Mouse (Mus musculus) kidney, embryonic 16.5 days (tissue): Measurements from ENCODE around the gene Gdap1l1. TPM values are rescaled to one million over a fixed set of nuclear protein-coding genes. Genes with fewer than 3 reads are reported as not detected.

Experiments used
- ATAC-seq: fragments of 200-750 bp; cut with Nextera tagmentation; 2 replicates; pipeline ENCODE4 v1.8.0; 2017; ENCODE audit warnings: moderate TSS enrichment; ENCODE audit not compliant: low FRiP score, low TSS enrichment
- H3K27ac ChIP-seq: fragments of 300-500 bp; sonication (generic); 2 replicates; pipeline ENCODE4 v1.5.1; 2014; ENCODE audit warnings: low read length
- H3K27me3 ChIP-seq: fragments of 300-500 bp; sonication (generic); 2 replicates; pipeline ENCODE4 v1.6.1; 2014; ENCODE audit warnings: low read length, control low read depth, mixed read lengths; ENCODE audit not compliant: insufficient read depth
- H3K36me3 ChIP-seq: fragments of 300-500 bp; sonication (generic); 2 replicates; pipeline ENCODE4 v1.6.1; 2014; ENCODE audit warnings: low read length, control low read depth, mixed read lengths; ENCODE audit not compliant: insufficient read depth
- H3K4me1 ChIP-seq: fragments of 300-500 bp; sonication (generic); 2 replicates; pipeline ENCODE4 v1.6.1; 2014; ENCODE audit warnings: low read length, control low read depth, mixed read lengths; ENCODE audit not compliant: insufficient read depth
- H3K4me2 ChIP-seq: fragments of 300-500 bp; sonication (generic); replicated peaks from 2 replicates; pipeline ENCODE4 v1.6.1; 2014; ENCODE audit warnings: low read depth, low read length
- H3K4me3 ChIP-seq: fragments of 300-500 bp; sonication (generic); 2 replicates; pipeline ENCODE4 v1.5.1; 2014; ENCODE audit warnings: mild to moderate bottlenecking, low read length
- H3K9ac ChIP-seq: fragments of 300-500 bp; sonication (generic); replicated peaks from 2 replicates; pipeline ENCODE4 v1.6.1; 2014; ENCODE audit warnings: low read length
- H3K9me3 ChIP-seq: fragments of 300-500 bp; sonication (generic); 2 replicates; pipeline ENCODE4 v1.6.1; 2016; ENCODE audit warnings: low read length, control low read depth
- WGBS: fragments of 180-500 bp; shearing (Covaris S2); extraction: QIAGEN DNeasy Blood & Tissue Kit; methylation state at CpG from one replicate; pipeline ENCODE4 v1.1.7; 2014; 5-methylcytosine and 5-hydroxymethylcytosine counted together
- polyA plus RNA-seq: library from polyadenylated mRNA; unstranded; fragments of >200 nt; fragmentation: Nextera tagmentation; extraction: Ambion mirVana; gene quantifications from 2 replicates; pipeline ENCODE4 v1.2.1, GENCODE M21; 2015

Gene Gdap1l1
- polyA plus RNA-seq, 1 experiment from 2014 or later: 0.91 TPM

DNA sequence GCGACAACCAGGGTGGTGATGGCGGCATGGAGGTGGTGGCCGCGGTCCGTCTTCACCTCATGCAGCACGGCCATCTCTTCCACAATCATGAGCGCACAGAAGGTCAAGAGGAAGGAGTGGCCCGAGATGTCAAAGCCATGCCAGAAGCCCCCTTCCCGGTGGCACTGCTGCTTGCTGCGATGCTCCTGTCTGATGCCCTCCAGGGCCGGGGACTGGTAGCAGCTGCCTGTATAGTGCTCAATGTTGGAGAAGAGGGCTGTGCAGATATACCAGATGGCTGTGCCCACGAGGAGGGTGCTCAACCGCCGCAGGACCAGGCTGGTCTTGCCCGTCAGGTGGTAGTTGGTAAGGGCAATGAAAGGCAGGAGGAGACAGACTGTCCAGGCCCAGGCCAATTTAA lies 31.4 kb downstream of the Gdap1l1 start:
- ATAC-seq: no peak
- 94% methylated on average over 14 of the region's 15 CpGs for WGBS
- no peak overlapping the region for H3K27ac ChIP-seq

DNA sequence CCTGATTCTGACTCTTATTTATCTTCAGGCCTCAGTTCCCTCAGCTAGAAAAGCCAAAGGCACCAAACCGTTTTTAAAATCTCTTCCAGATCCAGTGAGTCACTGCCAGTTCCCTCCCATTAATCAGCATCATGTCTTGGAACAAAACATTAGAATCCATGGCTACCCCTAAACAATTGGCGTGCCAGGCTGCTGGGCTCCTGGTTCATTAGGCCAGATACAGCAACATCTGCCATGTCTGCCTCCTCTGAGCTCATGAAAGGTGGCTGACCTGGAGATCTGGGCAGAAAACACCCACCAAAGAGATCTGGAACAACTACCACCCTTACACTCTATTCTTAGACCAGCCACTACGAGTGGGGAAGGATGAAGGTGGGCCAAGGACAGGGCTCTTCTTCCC lies 32.9 kb downstream of the Gdap1l1 start:
- H3K36me3 ChIP-seq: peaks cover 19% of the 10 kb centered on the region
- H3K27me3 ChIP-seq: no peaks in the 10 kb centered on the region
- H3K4me2 ChIP-seq: peak overlapping the region; percentile 84; the same call in 1 of the 2 replicates
- H3K4me3 ChIP-seq: no peak overlapping the region
- 82% methylated on average over 3 of the region's 3 CpGs for WGBS
- H3K9me3 ChIP-seq: no peaks in the 10 kb centered on the region
- no peak overlapping the region for H3K27ac ChIP-seq
- H3K9ac ChIP-seq: no peak overlapping the region
- ATAC-seq: no peak
- H3K4me1 ChIP-seq: peaks cover 7% of the 10 kb centered on the region

More for the DNA sequence above, 31.4 kb downstream of the Gdap1l1 start:
- Histone ChIP-seq H3K4me1 (peaks cover 7% of the 10 kb centered on the region), H3K4me2 (no peak overlapping the region), H3K9ac (no peak overlapping the region), H3K4me3 (no peak overlapping the region), H3K9me3 (no peaks in the 10 kb centered on the region), H3K27me3 (no peaks in the 10 kb centered on the region), H3K36me3 (peaks cover 20% of the 10 kb centered on the region)

DNA sequence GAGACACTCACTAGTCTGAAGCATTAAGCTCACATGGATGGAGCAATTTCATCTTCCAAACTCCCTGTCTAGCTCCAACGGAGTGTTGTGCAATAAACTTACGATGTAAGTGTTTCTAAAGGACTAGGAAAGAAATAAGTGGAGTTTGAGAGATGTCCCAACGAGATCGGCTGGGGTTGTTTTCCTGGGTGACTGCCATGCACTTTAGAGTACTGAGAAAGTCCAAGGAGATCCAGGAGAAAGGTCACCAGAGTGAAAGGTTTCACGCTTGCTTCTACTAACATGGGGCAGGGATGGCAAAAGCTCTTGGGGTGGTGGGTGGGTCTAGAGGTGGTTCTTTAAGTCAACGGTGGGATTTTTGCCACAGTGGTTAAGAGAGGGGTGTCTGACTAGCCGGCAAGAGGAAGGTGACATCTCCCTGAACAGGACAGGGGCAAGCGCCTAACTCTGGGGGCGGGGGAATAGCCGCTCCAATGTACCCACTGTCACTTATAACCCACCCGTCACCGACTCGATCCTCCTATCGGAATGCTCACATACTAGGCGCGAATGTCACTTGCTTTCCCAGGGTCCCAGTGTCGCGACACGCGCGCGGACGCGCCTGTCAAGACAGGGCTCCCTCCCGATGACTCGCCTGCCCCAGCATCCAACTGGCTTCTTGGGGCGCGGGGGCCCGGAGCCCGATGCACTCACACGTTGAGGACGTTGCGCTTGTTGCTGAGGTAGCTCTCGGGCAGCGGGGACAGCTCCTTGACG lies 33.6 kb downstream of the Gdap1l1 start:
- ATAC-seq: peak; percentile 79
- peak overlapping the region; percentile 86 for H3K9ac ChIP-seq
- H3K4me3 ChIP-seq: peak overlapping the region; percentile 88
- H3K36me3 ChIP-seq: peaks cover 17% of the 10 kb centered on the region
- 0 out of 2 replicates have a peak overlapping the region, but pooled peaks have one; percentile 43 for H3K27ac ChIP-seq
- H3K9me3 ChIP-seq: no peaks in the 10 kb centered on the region
- H3K4me2 ChIP-seq: peak overlapping the region; percentile 84
- whole genome bisulfite sequencing: 3% methylated on average over 36 of the region's 36 CpGs
- H3K4me1 ChIP-seq: peaks cover 7% of the 10 kb centered on the region
- H3K27me3 ChIP-seq: no peaks in the 10 kb centered on the region

DNA sequence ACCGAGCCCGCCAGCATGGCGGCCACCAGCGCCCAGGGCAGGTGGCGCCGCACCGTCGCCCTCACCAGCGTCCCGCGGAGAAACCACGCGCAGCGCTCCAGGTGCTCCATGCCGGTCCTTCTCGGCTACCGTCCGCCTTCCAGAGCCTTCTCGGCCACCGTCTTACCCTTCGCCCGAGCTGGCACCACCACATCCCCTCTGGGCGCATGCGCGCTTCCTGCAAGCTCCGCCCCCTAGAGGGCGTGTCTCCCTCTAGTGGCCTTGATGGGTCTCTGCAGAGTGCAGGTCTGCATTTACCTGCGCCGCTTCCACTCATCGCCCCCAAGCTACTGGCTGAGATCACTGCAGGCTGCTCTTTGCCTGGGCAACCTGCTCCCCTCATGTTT lies 34.2 kb downstream of the Gdap1l1 start, which contains the start of gene Fitm2:
TSS of gene Fitm2 (minus strand) at position 164 of the 386 bp plus-strand sequence.
- peak within 1 kb of the TSS; percentile 88 for H3K4me3 ChIP-seq
- peak; percentile 96 for ATAC-seq
- peak within 1 kb of the TSS; percentile 84 for H3K4me2 ChIP-seq
- peak within 1 kb of the TSS; percentile 86 for H3K9ac ChIP-seq
- peaks cover 17% of the 10 kb centered on the region for H3K36me3 ChIP-seq
- H3K9me3 ChIP-seq: no peaks in the 10 kb centered on the region
- under 1% methylated on average over 30 of the region's 30 CpGs for WGBS
- H3K27ac ChIP-seq: 0 out of 2 replicates have a peak within 1 kb of the TSS, but pooled peaks have one; percentile 43
- H3K27me3 ChIP-seq: no peaks in the 10 kb centered on the region
- H3K4me1 ChIP-seq: peaks cover 7% of the 10 kb centered on the region

DNA sequence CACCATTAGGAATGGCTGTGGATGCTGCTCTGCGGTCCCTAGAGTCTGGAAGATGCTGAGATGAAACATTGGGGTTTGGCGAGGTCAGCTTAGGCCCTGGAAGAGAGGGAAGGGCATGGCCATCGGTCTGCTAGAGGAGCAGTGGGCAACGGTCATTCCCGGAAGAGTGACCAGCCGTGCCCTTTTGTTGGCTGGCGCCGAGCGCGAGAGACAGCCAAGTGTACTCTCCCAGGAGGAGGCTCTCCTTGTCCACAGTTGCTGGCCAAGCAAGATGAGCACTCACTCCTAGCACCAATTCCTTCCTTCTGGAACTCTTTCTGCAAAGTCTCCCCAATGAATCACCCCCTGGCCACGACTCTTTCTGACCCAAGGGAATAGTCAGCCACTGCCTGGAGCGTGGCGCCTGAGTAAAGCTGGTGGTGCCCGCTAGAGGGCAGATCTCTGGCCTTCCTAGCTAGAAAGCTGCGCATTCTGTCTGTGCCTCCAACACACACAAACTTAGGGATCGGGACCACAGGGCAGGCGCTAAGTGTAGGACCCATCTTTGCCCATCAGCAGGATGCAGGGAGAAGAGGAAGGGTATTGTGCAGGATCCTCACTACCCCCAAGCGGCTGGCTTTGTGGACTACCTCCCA lies 42.0 kb downstream of the Gdap1l1 start:
- 0 out of 2 replicates have a peak, but pooled peaks have one; percentile 25 for ATAC-seq
- 53% methylated on average over 18 of the region's 18 CpGs for WGBS
- H3K36me3 ChIP-seq: no peaks in the 10 kb centered on the region

DNA sequence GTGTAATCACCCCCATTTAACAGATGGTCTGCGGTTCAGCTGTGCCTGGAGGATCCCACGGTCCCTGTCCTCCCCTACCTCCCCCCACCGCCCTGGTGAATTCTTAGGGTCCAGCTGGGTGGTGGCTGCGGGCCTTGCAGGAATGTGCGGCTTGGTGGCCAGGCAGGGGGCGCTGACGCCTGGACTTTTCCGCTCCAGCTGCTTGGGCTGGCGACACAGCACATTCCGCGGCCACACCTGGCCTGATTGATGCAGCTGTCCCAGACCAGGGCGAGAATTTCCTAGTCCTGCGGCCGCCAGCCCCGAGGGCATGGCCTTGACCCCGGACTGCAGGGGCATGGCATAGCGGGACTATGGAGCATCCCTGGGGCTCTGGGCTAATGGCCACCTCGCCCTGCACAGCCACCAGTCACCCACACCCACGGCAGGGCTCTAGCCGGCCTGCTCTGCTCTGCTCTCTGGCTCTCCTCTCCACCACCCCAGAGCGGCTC lies 43.3 kb downstream of the Gdap1l1 start:
- H3K9me3 ChIP-seq: no peaks in the 10 kb centered on the region
- ATAC-seq: peak; percentile 80
- no peak overlapping the region for H3K27ac ChIP-seq
- H3K4me2 ChIP-seq: peak overlapping the region; percentile 53
- H3K4me3 ChIP-seq: peak overlapping the region; percentile 34
- H3K4me1 ChIP-seq: peaks cover 10% of the 10 kb centered on the region
- H3K36me3 ChIP-seq: no peaks in the 10 kb centered on the region
- H3K9ac ChIP-seq: 0 out of 2 replicates have a peak overlapping the region, but pooled peaks have one; percentile 24
- 1% methylated on average over 21 of the region's 21 CpGs for WGBS
- peaks cover 25% of the 10 kb centered on the region for H3K27me3 ChIP-seq

More for the DNA sequence above, 42.0 kb downstream of the Gdap1l1 start:
- Histone ChIP-seq H3K9me3 (no peaks in the 10 kb centered on the region), H3K27ac (no peak overlapping the region), H3K4me3 (no peak overlapping the region), H3K27me3 (peaks cover 25% of the 10 kb centered on the region), H3K4me2 (no peak overlapping the region), H3K4me1 (peaks cover 10% of the 10 kb centered on the region), H3K9ac (no peak overlapping the region)

DNA sequence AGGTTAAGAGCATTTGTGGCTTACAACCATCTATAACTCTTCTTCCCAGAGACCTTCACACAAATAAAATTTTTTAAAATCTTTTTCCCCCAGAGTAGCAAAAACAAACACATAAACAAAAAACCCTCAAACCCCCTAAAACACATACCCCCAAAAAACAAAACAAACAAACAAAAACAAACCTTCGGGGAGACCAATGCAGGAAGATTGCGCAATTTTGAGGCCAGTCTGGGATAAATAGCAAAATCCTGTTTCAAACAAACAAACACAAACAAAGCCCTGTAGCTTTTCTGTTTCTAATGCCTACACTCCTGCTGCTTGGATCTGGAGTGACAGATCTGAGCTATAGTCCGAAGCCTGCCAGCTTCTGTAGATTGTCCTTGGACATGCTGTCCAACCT lies 49.1 kb downstream of the Gdap1l1 start:
- 86% methylated on average over 3 of the region's 3 CpGs for WGBS
- no peak overlapping the region for H3K4me3 ChIP-seq
- H3K9me3 ChIP-seq: no peaks in the 10 kb centered on the region
- no peaks in the 10 kb centered on the region for H3K36me3 ChIP-seq
- 0 out of 2 replicates have a peak, but pooled peaks cover 6% of the 10 kb centered on the region for H3K27me3 ChIP-seq
- no peak overlapping the region for H3K9ac ChIP-seq
- H3K4me2 ChIP-seq: no peak overlapping the region
- H3K4me1 ChIP-seq: no peaks in the 10 kb centered on the region
- H3K27ac ChIP-seq: no peak overlapping the region
- ATAC-seq: no peak

DNA sequence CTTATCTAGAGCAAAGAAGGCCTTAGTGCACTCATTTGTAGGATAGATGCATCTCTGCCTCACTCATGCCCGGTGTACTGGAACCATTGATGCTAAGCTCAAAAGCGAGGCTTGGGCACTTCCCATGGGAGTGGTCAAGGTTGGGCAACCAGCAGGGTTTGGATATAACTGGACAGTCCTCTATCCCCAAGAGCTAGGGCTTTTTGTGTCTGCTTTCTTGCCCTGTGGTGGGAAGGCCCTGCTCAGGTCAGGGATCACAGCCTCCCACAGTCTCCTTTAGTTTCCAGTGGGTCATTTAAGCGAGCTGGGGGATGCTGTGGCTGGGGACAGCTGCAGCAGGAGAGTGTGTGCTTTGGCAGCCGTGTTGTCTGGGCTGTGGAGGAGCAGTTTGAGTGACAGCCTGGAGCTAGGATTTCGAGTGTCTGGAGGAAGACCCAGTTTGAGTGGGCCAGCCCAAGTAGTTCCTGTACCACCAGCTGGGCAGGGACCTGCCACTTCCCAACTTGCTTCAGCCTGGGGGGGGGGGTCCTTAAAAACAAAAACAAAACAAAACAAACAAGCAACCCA lies 51.5 kb downstream of the Gdap1l1 start:
- ATAC-seq: 0 out of 2 replicates have a peak, but pooled peaks have one; percentile 46
- Histone ChIP-seq H3K9me3 (no peaks in the 10 kb centered on the region), H3K4me2 (no peak overlapping the region), H3K4me3 (no peak overlapping the region), H3K9ac (no peak overlapping the region), H3K27me3 (peaks cover 3% of the 10 kb centered on the region; the same call in 1 of the 2 replicates), H3K27ac (no peak overlapping the region), H3K4me1 (no peaks in the 10 kb centered on the region), H3K36me3 (no peaks in the 10 kb centered on the region)
- 28% methylated on average over 5 of the region's 5 CpGs for WGBS

DNA sequence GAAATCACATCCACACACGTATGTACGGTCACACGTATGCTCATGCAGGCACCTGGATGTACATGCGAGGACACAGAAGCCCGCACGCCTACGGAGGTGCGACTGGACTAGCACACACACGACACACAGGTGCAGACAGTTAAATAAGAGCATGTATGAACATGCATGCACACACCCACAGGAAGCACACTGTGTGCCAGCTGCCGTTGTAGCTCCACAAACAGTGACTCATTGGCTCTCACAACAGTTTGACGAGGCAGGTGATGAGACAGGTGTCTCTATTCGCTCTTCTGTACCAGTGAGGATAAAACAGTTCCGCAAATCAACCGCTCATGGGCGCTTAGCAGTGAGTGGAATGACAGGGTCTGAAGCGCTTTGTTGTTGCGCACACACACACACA lies 52.4 kb downstream of the Gdap1l1 start:
- whole genome bisulfite sequencing: 93% methylated on average over 17 of the region's 17 CpGs
- Histone ChIP-seq H3K9ac (no peak overlapping the region), H3K27ac (no peak overlapping the region), H3K27me3 (peaks cover 3% of the 10 kb centered on the region; the same call in 1 of the 2 replicates), H3K36me3 (no peaks in the 10 kb centered on the region), H3K4me2 (no peak overlapping the region), H3K9me3 (no peaks in the 10 kb centered on the region), H3K4me1 (no peaks in the 10 kb centered on the region), H3K4me3 (no peak overlapping the region)
- ATAC-seq: no peak
